Mouse (Mus musculus): Measurements from ENCODE around the gene Pde2a. TPM values are rescaled to one million over a fixed set of nuclear protein-coding genes. Genes with fewer than 3 reads are reported as not detected.

Gene Pde2a
- total RNA-seq, 2 experiments from 2014 or later = 48.2 to 48.4 TPM

GRCm38 (mm10) chr7:101454479-101454878, 33.0 kb downstream of the Pde2a start:
- no peak for DNase-seq

GRCm38 (mm10) chr7:101455141-101455540, 33.6 kb downstream of the Pde2a start:
- DNase-seq = no peak

DNA sequence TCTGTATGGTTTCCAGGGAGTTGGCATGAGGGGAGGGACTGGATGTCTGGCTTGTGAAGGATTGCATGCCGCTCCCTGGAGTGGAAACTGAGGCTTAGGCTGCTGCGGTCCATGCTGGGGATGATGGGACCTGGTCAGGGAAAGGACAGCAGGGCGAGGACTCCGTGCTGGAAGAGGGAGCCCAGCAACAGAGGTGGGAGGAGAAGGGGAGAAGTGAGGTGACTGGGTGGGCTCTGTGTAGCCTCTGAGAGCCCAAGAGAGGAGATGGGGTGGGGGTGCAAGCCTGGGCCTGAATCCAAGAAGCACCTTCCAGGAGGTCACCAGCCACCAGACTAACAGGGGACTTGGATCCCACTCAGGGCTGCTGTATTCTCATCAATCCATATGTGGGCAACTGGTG, 34.8 kb downstream of the Pde2a start:
- no peak for DNase-seq

GRCm38 (mm10) chr7:101456789-101457188, 35.3 kb downstream of the Pde2a start:
- no peak for DNase-seq

- no peak for DNase-seq
Observed at GRCm38 (mm10) chr7:101457283-101457682, 35.8 kb downstream of the Pde2a start.

DNA sequence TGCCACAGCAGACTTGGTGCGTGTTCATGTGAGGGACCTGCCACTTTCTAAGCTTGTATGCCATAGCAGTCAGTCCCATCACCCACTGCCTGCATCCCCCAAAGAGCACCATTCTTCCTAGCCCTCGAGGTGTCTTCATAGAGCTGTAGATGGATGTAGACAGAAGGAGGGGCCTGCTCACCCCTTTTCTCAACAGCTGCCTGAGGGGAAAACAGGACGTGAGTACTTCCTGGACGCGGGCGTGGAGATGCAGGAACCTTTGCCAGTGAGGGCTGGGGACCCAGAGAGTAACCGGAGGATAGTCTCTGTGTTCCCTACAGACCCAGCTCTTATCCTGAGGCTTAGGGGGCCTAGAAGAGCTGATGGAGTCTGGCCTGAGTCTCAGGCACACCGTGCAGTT, 36.3 kb downstream of the Pde2a start:
- DNase-seq = no peak

DNA sequence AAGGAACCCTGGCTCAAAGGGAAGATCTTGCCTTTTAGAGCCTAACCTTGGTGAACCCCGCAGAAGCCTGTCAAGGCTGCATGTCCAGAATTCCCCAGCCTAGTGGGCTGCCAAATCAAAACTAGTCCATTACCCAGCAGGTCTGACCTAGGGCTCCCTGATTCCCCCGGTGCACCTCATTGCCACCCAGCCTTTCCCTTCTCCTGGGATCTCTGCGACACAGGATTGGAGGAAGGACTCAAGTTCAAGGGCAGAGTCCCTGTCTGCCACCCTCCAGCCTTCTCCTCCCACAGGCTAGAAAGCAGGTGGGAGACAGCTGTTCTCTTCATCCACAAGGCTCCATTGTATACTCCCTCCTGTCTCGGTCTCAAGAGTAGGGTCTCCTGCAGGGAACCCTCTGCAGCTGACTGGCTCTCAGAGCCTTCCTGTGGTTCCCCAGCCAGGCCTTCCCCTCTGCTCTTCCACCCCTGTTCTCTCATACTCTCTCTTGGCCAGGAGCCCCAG, 36.8 kb downstream of the Pde2a start:
- DNase-seq = no peak

GRCm38 (mm10) chr7:101459305-101459813, 37.9 kb downstream of the Pde2a start:
- no peak for DNase-seq

DNA sequence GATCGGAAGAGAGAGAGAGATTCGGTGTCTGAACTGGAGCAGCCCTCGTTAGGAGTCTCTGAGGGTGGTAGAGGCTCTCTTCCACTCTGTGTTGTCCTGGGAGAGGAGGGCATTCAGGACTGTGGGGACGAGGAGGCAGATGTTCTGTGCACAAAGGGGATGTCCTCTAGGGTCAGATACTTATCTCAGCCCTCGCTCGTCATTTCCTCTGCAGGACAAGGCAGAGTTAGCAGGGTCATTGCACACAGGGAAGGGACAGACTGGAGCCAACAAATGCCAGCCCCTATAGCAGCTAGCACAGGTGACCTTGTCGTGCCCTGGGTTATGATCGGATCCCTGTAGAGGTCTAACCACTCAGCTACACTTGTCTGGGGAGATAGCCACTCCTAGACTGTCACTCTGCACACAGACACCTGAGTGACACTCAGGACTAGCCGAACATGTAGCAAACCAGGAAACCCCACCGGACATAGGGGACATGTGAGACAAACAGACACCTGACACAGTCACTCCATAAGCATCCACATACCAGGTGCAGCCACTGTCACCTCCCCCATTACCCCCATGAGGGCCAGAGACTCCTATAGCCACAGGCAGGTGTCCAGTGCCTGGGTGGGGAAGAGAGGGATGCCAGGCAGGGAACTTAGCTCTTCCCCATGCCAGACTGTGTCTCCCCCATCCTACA, 38.6 kb downstream of the Pde2a start:
- no peak for DNase-seq

DNA sequence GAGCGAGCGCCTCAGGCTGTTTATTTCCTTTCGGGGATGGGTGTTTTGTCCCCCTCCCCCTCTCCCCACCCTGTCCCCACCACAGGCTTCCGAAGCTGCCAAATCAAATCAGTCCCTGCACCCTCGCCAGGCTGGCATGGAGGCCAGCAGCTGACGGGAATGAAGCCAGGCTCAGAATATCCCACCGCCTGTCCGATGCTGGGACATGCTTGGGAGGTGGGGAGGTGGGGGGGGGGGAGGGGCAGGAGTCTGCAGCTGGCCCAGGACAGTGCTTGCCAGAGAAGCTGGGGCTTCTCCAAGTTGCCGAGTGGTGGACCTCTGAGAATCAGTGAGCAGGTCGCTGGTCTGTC, 39.1 kb downstream of the Pde2a start:
- DNase-seq = peak; percentile 77

DNA sequence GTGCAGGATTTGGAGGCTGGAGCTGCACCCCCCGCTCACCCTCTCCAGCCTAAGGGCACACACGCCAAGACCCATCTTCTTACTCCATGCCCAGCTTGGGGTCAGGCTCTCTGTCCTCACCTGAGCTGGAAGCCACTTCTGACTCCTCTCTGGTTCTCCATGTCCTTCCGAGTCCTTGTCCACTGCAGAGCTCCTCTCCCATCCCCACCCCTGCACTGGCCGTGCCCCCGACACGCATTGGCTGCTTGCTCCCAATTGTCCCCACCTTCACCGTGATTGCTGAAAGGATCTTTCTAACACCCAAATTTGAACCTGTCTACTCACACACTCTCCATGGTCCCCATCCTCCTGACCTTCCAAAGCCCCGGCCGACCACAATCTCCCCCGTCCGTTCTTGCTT, 40.1 kb downstream of the Pde2a start:
- DNase-seq = no peak

DNA sequence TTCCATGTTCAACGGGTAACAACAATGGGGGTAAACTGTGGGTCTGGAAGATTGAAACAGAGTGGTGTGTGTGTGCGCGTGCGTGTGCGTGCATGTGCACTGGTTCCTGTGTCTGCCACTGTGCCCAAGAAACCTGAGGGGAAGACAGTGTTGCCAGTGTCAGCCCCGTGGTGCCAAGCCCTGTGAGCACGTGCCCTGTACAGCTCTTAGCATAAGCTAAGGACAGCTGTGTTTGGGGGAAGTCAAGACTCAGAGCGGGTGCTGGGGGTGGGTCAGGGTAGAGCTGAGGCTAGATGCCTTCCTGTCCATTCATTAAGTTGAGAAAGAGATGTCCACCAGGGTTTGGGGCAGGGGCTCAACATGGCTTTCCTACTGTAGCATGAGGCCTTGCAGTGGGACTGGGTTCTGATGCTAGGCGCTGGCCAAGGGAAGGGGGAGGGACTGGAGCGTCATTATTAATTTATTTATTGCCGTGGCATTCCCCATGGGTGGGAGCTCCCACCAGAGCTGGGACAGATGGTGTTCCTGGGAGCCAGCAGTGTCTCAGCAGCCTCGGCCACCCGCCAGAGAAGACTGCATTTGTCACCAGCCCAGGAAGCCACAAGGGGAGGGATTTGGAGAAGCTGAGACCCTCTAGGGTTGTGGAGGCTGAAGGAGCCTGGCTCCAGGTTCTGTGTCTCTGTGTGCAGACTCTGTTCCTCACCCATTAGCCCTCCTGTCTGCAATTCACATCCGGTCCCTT, 41.0 kb downstream of the Pde2a start:
- DNase-seq = peak; percentile 62

DNA sequence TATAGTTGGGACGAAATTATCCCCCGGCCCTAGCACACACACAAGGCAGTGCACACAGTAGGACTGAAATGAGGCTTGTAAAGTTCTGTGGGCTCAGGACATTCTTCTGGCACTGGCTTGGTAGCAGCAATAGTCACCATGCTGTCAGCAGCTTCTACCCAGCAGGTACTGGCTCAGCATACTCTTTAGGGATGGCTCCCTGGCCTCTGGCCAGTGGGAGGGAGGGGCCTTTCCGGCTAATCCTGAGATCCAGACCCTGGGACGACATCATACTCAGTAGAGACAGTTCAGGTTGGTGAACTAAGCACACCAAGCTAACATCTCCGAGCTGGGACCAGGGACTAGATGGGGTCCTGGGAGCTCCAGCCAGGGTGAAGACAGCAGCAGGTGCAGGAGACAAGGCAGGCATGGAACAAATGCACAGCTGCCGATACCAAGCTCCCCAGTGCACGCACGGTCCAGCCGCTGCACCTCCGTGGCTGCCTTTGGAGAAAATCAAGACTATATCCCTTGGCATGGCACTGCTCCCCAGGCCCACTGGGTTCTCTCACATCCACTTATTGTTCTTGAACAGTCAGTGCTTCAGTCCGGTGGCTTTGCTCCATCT, 42.3 kb downstream of the Pde2a start:
- no peak for DNase-seq

GRCm38 (mm10) chr7:101464927-101465326, 43.4 kb downstream of the Pde2a start:
- DNase-seq = no peak

- DNase-seq = peak; percentile 55
Observed at GRCm38 (mm10) chr7:101465392-101465791, 43.9 kb downstream of the Pde2a start.

DNA sequence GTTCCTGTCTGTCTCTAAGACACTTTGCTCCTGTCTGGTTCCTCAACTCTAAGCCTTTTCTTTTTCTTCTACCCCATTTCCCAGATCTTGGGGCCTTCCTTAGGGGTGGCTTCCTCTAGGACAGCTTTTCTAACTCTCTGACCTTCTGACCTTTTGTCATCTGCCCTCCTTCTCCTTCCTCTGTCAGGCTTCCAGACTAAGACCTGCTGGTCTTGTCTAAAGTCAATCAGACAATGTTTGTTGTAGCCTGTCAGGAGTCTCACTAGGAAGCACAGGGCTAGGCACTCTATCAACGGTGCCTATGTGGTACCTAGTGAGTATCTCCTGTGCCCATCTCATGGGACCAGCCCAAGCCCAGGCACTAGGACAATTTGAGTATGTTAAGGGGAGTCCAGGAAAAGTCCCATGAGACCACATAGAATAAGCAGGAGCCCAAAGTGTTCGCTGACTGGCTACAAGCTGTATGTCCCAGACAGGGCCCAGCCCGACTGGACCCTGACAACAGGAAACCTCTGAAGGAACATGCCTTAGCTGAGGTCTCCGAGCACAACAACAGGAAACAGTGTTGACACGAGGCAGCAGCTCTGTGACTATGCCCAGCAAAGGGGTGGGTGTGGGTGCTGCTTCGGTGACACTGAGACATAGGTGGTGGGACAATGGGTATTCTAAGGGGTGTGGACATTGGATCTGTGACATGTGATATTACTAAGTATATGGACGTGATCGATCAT, 44.5 kb downstream of the Pde2a start:
- DNase-seq = no peak

GRCm38 (mm10) chr7:101466581-101467081, 45.1 kb downstream of the Pde2a start:
- no peak for DNase-seq

DNA sequence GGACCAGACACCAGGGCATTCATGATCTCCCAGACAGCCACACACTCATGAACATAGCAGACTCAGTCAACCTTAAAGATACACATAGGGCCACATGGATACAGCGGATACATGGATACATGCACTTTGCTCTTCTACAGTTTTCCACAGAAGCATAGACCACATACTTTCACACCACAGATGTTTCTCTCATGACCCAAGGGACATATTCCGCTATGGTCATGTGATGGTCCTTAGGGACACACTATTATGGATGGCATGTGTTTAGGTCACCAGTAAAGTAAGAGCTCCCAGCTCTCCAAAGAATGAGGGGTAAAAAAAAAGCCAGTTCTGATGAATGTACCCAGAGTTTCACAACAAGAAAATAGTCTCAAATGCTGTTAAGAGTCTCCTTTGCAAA, 49.9 kb downstream of the Pde2a start:
- no peak for DNase-seq

GRCm38 (mm10) chr7:101471968-101472480, 50.5 kb downstream of the Pde2a start:
- DNase-seq = no peak

GRCm38 (mm10) chr7:101472598-101473558, 51.4 kb downstream of the Pde2a start:
- no peak for DNase-seq

GRCm38 (mm10) chr7:101474399-101474811, 52.9 kb downstream of the Pde2a start:
- no peak for DNase-seq

All from gastrocnemius, postnatal 10 days (tissue).